In the genomic region with DNA sequence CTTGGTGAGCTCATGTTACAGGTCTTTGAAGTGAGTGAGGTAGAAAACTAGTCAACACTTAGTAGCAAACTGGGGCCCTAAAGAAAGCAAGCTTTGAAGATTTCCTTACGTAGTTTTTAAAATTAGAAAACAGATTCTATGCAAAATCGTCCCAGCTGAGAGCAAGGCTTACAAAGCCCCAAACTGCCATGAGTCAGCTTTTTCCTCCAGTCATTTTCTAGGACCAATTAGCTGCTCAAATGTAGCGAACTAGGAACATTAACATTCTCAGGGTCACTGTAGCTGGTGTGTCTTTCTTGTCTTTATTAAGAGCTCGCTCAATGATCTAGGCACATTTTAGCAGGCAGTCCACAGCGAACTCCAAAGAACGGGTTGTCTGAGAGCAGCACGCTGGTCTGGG, we compare ENCODE assay signal across 15 mouse cellular contexts.
"Had no signal": no experiment of that assay in that cellular context is flagged by ENCODE, and none has a peak within 500 bp of the region (broad histone marks: within the 10 kb centered on the region; RNA-seq: fewer than 3 reads in every experiment).

No protein-coding gene starts in this region.

- H3K27ac ChIP-seq: limb, embryonic 15.5 days; liver, embryonic 12.5 days; lung, embryonic 15.5 days; macrophage; midbrain, embryonic 15.5 days; neural tube, embryonic 13.5 days had no signal

- H3K4me1 ChIP-seq: limb, embryonic 15.5 days; liver, embryonic 12.5 days; megakaryocyte, embryonic 14.5 days; midbrain, embryonic 15.5 days had no signal

- H3K4me3 ChIP-seq: limb, embryonic 15.5 days; liver, embryonic 12.5 days; lung, embryonic 15.5 days; megakaryocyte, embryonic 14.5 days; midbrain, embryonic 15.5 days; neural tube, embryonic 13.5 days had no signal

- H3K27me3 ChIP-seq: limb, embryonic 15.5 days; liver, embryonic 12.5 days; lung, embryonic 15.5 days; megakaryocyte, embryonic 14.5 days; midbrain, embryonic 15.5 days; neural tube, embryonic 13.5 days had no signal

- DNase-seq: kidney, postnatal 10 days; kidney, postnatal 4 days; layer of hippocampus, postnatal 36 days; left cerebral cortex, postnatal 4 days; lung, postnatal 14 days; right cerebral cortex, postnatal 14 days; thymus, postnatal 36 days had no signal

- ATAC-seq: liver, embryonic 12.5 days; midbrain, embryonic 15.5 days had no signal

- H3K4me2 ChIP-seq: limb, embryonic 15.5 days; liver, embryonic 12.5 days; lung, embryonic 15.5 days; midbrain, embryonic 11.5 days; midbrain, embryonic 15.5 days; neural tube, embryonic 13.5 days had no signal

- H3K9ac ChIP-seq: limb, embryonic 15.5 days; liver, embryonic 12.5 days; lung, embryonic 15.5 days; midbrain, embryonic 15.5 days; neural tube, embryonic 13.5 days had no signal

- H3K36me3 ChIP-seq: limb, embryonic 15.5 days; liver, embryonic 12.5 days; lung, embryonic 15.5 days; midbrain, embryonic 15.5 days; neural tube, embryonic 13.5 days had no signal

- H3K9me3 ChIP-seq: limb, embryonic 15.5 days; liver, embryonic 12.5 days; lung, embryonic 15.5 days; midbrain, embryonic 15.5 days; neural tube, embryonic 13.5 days had no signal
